Mouse (Mus musculus): ENCODE results near the gene Ncbp3.

Gene Ncbp3

GRCm38 (mm10) chr11:73030821-73031498, 16.6 kb upstream of the Ncbp3 start:
- peak; percentile 84 for DNase-seq (ENCODE audit: low read depth, low spot score)

DNA sequence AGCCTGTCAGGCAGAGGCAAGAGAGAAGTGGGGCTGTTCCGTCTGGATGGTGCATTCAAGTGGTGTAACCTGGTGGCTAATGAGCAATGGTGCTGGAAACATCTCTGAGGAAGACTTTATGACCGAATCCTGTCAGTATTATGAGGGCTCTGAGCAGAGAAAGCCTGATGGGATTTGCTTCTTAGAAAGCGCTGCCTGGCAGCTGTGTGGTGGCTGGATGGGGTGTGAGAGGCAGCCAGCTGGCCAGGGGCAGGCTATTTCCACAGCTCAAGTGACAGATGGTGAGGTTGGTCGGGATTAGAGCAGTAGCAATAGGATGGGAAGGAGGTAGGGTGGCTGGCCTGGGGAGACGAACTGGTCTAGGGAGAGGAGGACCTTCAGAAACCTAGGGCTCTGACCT, 16.0 kb upstream of the Ncbp3 start:
- no peak for DNase-seq (ENCODE audit: low read depth, low spot score)

DNA sequence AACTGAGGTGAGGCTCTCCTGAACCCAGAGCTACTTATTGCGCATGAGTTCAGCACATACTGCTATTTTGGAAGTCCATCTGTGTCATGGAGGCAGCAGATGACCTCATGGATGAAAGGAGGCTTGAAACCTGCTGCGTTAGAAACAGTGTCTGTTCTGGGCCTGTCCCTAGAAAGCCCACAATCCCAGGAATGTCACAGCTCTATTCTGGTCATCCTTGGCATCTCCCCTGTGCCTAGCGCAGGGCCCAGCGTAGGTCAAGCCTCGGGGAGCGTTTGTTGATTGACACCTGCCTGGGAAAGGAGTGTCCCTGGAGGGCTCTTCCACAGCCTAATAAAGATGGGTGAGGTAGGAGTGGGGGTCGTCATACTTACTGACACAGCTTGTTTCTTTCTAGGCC, 11.5 kb upstream of the Ncbp3 start:
- no peak for DNase-seq (ENCODE audit: low read depth, low spot score)

GRCm38 (mm10) chr11:73036889-73037288, 10.7 kb upstream of the Ncbp3 start:
- DNase-seq (ENCODE audit: low read depth, low spot score), result no peak

DNA sequence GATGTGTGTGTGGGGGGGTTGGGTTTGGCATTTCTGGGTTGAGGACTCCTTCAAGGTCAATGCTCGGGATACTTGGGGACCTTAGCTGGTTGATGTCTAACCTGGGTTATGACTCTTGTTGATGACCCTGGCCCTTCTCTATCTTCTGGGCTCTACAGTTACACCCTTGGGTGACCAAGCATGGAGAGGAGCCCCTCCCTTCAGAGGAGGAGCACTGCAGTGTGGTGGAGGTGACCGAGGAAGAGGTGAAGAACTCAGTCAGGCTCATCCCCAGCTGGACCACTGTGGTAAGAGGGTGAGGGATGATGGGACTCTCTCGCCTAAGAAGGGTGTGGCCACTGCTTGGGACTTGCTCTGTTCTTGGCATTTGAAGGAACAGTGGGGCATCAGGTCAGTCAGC, 9.9 kb upstream of the Ncbp3 start:
- DNase-seq (ENCODE audit: low read depth, low spot score), result no peak

- DNase-seq (ENCODE audit: low read depth, low spot score), result peak; percentile 56
These were observed 8.3 kb upstream of the Ncbp3 start for GRCm38 (mm10) chr11:73039102-73039799.

- DNase-seq (ENCODE audit: low read depth, low spot score), result no peak
These were observed 3.3 kb upstream of the Ncbp3 start for GRCm38 (mm10) chr11:73044229-73044755.

GRCm38 (mm10) chr11:73044789-73045188, 2.8 kb upstream of the Ncbp3 start:
- DNase-seq (ENCODE audit: low read depth, low spot score), result peak; percentile 30

DNA sequence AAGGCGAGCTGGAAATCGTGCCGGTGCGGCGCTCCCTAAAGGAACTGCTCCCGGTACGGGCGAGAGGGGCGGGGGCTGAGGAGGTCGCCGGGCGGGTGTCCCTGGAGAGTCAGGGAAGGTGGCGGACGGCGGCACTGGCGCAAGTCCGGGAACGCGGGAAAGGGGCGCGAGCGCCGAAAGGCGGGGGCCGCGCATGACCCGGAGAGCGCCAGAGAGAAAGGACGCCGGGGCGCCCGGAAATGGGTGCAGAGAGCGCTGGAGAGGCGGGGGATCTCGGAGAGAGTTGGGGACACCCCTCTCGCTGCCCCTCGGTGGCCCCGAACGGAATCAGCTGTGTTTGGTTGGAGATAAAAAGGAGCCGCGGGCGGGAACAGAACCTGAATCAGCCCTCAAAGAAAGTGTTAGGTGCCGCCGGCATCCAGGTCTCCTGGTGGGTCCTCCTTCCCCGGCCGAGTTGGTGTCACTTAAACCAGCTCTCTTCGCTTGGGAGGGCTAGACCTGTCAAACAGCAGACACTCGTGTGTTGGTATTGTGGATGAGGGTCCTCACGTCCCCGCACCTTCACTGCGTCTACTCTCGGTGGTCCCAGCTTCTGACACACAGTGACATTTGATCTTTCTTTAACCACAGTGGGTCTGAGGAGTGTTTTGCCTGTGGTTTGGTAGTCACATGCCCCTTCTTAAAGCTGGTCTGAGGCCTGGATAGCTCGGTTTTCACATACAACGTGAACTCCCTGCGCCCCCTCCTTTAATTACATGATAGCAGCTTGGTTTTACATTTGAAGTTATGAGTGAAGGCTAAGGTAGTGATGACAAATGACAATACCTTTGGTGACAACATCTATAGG, 670 bp downstream of the Ncbp3 start:
- peak; percentile 76 for DNase-seq (ENCODE audit: low read depth, low spot score)

DNA sequence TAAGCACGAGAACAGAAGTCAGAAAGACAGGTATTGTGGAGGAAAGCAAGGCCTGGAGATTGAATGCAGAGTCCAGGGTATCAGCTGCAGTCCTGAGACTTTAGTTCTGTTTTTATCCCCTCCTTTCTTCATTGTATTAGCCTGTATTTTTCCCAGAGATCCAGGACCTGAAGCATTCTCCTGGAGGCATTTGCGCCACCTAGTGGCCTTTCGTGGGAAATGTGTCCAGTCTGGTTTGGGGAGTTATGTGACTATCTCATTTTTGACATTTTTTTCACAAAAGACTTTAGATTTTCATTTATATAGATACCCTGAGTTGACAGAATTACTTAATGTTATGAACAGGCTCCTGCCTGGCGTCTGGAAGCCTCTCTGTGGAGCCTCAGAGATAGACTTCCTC, 1.8 kb downstream of the Ncbp3 start:
- peak; percentile 68 for DNase-seq (ENCODE audit: low read depth, low spot score)

- DNase-seq (ENCODE audit: low read depth, low spot score), result no peak
These were observed 5.2 kb downstream of the Ncbp3 start for GRCm38 (mm10) chr11:73052795-73053194.

- DNase-seq (ENCODE audit: low read depth, low spot score), result no peak
These were observed 10.1 kb downstream of the Ncbp3 start for GRCm38 (mm10) chr11:73057701-73058100.

GRCm38 (mm10) chr11:73059630-73060029, 12.0 kb downstream of the Ncbp3 start:
- DNase-seq (ENCODE audit: low read depth, low spot score), result no peak

- no peak for DNase-seq (ENCODE audit: low read depth, low spot score)
These were observed 13.8 kb downstream of the Ncbp3 start for GRCm38 (mm10) chr11:73061413-73061812.

DNA sequence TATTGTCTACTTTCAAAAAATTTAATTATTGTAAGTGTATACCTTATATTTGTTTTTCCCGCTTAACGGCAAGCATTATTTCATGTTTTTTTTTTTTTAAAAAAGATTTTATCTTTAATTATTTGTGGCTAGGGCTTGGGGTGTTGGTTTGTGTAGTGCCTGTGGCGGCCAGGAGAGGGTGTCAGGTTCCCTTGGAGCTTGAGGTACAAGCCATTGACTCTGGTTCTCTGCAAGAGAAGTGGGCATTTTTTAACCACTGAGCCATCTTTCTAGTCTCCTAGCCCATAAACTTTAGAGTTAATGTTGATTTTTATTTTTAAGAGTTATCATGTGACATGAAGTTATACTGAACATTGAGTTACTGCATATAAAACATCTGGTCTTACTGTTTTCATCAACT, 24.3 kb downstream of the Ncbp3 start:
- peak; percentile 49 for DNase-seq (ENCODE audit: low read depth, low spot score)

DNA sequence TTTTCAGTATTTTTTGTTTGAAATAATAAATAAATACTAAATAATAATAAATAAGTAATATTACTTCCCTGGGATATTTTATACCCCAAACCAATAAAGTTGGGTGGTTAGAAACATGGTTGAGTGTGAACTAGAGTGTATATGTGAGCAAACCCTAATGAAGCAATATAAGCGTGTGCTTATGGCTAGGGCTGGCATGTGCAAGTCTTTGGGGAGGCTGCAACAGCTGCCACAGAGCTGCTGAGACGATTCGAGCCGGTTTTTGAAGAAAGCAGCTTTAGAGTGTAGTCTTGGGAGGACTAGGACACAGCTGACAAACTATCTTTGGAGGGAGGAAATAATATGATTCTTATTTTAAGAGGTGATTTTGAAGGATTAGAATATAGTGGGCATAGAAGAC, 28.7 kb downstream of the Ncbp3 start:
- DNase-seq (ENCODE audit: low read depth, low spot score), result no peak

- no peak for DNase-seq (ENCODE audit: low read depth, low spot score)
These were observed 29.1 kb downstream of the Ncbp3 start for GRCm38 (mm10) chr11:73076733-73077132.

DNA sequence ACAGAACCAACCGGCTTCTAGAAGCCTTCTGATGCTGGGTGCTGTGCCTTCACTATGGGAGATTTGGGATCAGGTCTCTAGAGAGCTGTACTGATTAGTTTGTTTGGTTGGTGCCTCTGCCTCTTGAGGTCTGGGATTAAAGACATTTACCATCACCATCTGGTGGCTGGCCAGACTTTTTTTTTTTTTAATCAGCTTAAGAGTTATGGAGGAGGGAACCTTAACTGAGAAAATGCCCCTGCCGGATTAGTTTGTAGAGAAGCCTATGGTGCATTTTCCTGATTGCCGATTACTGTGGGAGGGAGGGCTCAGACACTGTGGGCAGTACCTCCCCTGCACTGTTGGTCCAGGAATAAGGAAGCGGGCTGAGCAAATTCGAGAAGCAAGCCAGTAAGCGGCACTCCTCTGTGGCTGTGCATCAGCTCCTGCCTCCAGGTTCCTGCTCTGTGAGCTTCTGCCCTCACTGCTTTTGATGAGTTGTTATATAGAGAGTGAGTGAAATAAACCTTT, 29.7 kb downstream of the Ncbp3 start:
- DNase-seq (ENCODE audit: low read depth, low spot score), result no peak

DNA sequence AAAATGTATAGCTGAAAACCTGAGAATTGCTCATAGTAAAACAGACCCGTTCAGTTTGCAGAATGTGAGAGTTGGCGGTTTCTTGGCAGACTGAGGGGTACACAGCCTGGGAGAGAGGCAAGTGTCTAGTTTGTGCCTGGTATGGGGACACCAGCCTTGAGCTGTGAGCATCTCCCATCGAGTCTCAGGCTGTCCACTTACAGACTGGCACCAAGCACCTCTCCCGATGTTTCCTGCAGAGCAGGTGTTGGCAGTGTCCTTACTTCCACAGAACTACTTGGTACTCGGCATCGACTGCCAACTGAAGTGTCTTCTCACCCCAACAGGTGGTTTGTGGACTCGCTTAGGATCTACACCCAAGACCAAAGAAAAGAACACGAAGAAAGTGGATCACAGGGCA, 31.0 kb downstream of the Ncbp3 start:
- DNase-seq (ENCODE audit: low read depth, low spot score), result no peak

DNA sequence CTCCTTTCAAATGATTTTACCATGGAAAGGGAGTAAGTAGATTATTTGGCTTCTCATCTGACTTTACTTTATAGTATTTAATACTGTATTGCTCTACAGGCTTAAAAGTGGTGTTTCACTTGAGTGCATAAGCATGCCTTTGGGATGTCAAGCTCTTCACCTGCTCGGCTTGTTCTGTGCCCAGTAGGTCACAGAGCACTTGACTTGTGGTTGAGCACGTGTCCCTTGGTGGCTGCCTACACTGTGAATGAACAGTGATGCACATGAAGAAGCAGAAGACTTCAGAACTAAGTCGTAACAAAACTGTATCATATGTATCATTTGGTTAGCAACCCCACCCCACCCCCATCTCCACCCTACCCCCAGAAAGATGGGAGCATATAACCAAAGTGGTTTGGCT, 32.7 kb downstream of the Ncbp3 start:
- no peak for DNase-seq (ENCODE audit: low read depth, low spot score)

DNA sequence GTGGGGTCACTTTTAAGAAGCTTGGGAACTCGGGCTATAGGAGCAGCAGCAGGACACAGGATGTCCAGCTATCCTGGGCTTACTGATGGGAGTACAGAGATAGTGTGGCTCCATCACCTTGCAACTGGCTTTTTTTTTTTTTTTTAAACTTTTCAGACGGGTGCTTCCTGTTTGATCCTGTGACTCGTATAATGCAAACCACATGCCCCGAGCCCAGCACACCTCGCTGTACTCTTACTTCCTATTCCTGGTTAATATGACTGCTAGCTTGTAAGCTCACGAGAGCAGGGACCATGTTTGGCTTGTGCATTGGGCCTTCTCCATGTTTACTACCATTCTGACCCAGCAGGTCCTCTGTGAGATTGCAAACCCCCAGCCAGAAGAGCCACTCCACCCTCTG, 36.7 kb downstream of the Ncbp3 start:
- peak; percentile 65 for DNase-seq (ENCODE audit: low read depth, low spot score)

- DNase-seq (ENCODE audit: low read depth, low spot score), result no peak
These were observed 37.2 kb downstream of the Ncbp3 start for GRCm38 (mm10) chr11:73084804-73085231.

All from CD4-positive helper T cell, adult 2 months (primary cell).